Mouse (Mus musculus) left cerebral cortex, postnatal 25 days (tissue): Measurements from ENCODE around the gene Ifitm2. TPM values are rescaled to one million over a fixed set of nuclear protein-coding genes. Genes with fewer than 3 reads are reported as not detected.

Experiments used
- DNase-seq, 2 experiments: peaks; one replicate each; pipeline ENCODE4 v3.0.0; 2022; ENCODE audit warnings: low spot score in 2 of 2, mixed read lengths in 1 of 2
- intact Hi-C: fragments of 180-260 bp; cut with DNase I; formaldehyde crosslinking; loops from one replicate; pipeline ENCODE4 v1.15.1; 2025
- total RNA-seq, 2 experiments: library from RNA; stranded (reverse); gene quantifications; 2 replicates each; pipeline ENCODE4 v1.2.3; 2021

The Ifitm2 gene
- total RNA-seq, 2 experiments from 2014 or later, result 11.7 to 15.7 TPM

DNA sequence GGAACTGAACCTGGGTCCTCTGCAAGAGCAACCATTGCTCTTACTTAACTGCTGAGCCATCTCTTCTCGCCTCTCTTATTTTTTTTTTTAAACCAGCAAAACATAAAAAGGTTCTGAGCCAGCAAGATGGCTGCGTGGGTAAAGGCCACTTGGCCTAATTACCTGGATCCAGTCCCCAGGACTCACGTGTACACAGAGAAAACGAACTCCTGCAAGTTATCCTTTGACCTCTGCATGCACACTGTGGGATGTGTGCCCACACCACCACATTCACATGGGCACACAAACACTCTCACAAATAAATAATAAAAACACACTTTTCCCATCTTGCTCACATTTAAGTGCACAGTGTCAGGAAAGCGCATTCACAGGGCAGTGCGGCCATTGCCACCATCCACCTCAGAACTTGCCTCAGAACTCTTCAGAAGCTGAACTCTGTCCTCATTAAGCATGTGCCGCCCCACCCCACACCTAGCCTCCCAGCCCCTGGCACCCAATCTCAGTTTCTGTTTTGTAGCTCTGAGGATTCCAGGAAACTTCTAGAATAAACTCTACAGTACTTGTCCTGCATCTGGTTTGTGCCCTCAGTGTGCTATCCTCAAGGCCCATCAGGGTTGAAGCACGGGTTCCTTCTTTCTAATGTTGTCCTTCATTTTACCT is 41.6 kb downstream of the Ifitm2 start:
- intact Hi-C loops, result no loop called here
- DNase-seq, result no peak

DNA sequence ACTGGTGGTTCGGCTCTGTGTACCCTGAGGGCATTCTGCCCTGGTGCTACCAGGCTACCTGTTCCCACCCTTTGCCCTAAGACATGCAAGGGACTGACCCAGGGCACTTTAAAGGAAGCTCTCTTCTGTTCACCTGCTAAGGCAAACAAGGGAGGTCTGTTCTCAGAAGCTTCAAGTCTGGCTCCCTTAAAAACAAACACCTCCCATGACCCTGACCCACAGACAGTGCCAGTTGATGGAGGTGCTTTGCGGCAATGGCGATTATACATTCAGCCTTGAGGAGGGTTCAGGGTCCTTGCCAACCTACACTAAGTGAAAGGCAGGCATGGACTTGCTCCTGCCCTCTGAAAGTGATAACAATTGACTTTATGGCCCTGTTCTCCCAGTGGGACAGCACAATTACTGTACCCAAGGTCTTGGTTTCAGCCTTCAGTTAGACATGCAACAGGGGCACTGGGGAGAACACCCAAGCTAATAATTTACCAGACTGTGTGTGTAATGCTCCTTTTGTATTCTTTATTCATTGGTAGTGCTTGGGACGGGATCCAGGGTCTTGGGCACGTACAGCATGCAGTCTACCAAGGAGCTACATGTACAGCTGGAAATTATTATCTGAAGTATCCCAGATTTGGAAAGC is 42.8 kb downstream of the Ifitm2 start:
- intact Hi-C loops, result no loop called here

DNA sequence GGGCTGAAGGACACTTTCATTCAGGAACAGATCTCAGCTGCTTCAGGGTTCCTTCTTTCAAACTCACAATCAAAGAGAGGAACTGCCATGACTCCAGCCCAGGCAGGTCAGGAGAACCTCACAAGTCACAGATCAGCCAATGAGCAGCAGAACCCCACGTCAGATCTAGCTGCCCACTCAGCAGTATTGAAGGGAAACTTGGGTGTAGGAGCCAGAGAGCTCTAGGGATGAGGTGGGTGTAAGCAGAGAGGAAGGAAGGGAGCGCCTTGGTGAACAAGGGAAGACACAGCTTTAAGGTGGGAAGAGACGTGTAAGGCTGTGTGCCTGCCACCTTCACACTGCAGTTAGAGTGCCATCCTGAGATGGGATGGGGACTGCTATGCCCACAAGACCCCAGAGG is 43.5 kb downstream of the Ifitm2 start:
- intact Hi-C loops, result no loop called here
- peak in 1 of 2 experiments; percentile 73 for DNase-seq

More for the DNA sequence above, 42.8 kb downstream of the Ifitm2 start:
- no peak for DNase-seq

DNA sequence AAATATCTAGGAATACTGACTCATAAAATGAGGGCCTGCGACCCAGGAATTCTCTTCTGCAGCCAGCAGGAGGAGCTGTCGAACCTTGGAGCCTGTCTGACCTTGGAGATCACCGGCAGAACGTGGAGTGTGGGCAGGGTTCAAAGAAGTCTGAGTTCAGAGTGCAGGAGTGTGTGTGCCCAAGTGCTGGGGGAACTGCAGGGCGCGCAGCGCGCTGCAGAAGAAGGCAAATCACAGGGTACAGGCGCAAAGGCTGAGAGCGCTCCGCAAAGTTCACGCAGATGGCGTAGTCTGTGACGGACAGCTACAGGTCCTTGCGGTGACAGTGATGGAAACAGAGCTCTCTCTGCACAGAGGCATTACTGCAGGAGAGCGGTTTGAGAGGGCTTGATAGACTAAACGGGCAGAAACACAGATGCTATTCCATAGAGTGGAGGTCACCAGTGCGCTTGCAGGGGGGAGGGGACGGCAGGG is 47.1 kb downstream of the Ifitm2 start:
- intact Hi-C loops, result loop anchor here (1.0 kb wide), 1 partner anchor 140 kb away; no protein-coding TSS in a partner anchor
- DNase-seq, result peak; percentile 62 to 64

DNA sequence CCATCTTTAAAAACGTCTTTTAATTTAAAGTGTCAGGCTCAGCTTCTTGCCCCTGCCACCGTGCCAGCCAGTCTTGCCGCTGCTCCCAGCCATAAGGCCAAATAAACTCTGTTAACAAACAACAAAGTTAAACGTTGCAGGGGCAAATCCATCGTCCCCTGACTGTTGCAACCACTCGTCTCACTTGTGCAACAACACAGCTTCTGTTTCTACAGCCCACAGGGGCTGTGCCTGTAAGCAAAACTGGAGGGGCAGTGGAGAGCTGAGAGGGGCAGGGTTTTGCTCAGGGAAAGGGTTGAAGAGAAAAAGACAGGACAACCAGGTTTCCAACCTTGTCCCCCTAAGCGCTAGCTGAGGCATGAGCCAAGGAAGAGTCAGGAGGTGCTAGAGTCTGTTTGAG is 47.6 kb downstream of the Ifitm2 start:
- intact Hi-C loops, result loop anchor here (1.0 kb wide), 1 partner anchor 140 kb away; no protein-coding TSS in a partner anchor

DNA sequence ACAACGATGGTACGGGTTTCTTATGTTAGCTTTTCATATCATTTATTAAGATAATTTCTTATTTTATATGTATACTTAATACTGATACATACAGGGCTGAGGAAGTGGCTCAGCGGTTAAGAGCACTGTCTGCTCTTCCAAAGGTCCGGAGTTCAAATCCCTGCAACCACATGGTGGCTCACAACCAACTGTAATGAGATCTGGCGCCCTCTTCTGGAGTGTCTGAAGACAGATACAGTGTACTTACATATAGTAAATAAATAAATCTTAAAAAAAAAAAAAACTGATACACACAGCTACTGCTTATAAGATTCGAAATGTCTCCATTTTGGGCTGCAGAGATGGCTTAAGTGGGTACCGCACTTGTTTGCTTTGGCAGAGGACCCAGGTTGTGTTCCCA is 48.1 kb downstream of the Ifitm2 start:
- intact Hi-C loops, result loop anchor here (1.0 kb wide), 1 partner anchor 141 kb away; no protein-coding TSS in a partner anchor
- no peak for DNase-seq

More for the DNA sequence above, 47.6 kb downstream of the Ifitm2 start:
- no peak for DNase-seq

DNA sequence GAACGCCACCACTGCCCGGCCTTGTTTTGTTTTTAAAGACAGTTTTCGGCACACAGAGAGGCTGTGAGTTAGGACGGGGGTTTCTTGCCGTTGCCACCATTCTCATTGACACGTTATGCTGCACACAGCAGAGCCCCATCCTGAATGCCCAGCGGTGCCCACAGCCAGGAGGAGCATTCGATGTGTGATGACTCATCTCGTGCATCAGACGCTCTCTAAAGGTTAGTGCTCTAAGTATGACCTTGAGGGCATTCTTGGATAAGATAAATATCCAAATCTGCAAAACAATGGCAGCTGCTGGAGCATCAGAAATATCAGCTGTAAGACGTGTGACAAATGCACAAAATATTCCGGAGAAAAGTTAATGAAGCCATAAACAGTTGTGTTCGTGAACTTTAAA is 48.7 kb downstream of the Ifitm2 start:
- intact Hi-C loops, result no loop called here
- no peak for DNase-seq

DNA sequence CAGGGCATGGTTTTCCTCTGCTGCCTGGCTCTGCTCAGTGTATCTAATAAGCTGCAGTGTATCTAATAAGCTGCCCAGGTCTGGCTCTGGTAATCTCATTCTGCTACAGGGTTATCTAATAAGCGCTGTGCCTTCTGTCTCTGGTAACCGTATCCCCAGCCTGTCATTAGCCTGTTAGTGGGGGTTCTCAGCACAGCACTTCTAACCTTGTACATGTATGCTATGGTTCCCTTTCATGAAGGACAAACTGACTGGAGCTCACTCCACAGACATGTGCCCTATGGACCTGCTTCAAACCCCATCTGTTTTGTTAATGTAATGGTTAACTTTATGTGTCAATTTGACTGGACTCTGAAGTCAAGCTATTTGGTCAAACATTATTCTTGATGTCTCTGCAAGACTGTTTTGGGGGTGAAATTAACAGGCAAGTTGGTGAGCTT is 50.1 kb downstream of the Ifitm2 start:
- intact Hi-C loops, result no loop called here
- no peak for DNase-seq

Other genes with a start within 250 kb of the Ifitm2 start
- not detected for gene Cyp2e1, start 192.2 kb downstream of the Ifitm2 start, total RNA-seq
- not detected for gene Syce1, start 168.1 kb downstream of the Ifitm2 start, total RNA-seq
- 10 to 100 TPM; 23.6 to 24.7 TPM for gene Zfp941, start 133.8 kb downstream of the Ifitm2 start, total RNA-seq
- gene Urah, start 121.0 kb downstream of the Ifitm2 start, total RNA-seq, result 1 to 10 TPM; 2.7 to 4.1 TPM
- gene Scgb1c1, start 110.4 kb downstream of the Ifitm2 start, total RNA-seq, result not detected
- gene Odf3, start 108.2 kb downstream of the Ifitm2 start, total RNA-seq, result not detected
- gene Gm45785, start 99.7 kb downstream of the Ifitm2 start, total RNA-seq, result 1 to 10 TPM; 1.2 to 1.8 TPM
- 10 to 100 TPM; 66.0 to 70.0 TPM for gene Ric8a, start 99.0 kb downstream of the Ifitm2 start, total RNA-seq
- gene Bet1l, start 98.4 kb downstream of the Ifitm2 start, total RNA-seq, result 10 to 100 TPM; 25.9 to 28.1 TPM
- 100 to 1,000 TPM; 116 TPM for gene Psmd13, start 74.0 kb downstream of the Ifitm2 start, total RNA-seq
- 10 to 100 TPM; 77.1 to 78.2 TPM for gene Sirt3, start 73.7 kb downstream of the Ifitm2 start, total RNA-seq
- gene Cox8b, start 55.5 kb downstream of the Ifitm2 start, total RNA-seq, result 1 to 10 TPM in 1 of 2 experiments, not detected in 1; 1.2 TPM
- gene Nlrp6, start 35.1 kb downstream of the Ifitm2 start, total RNA-seq, result under 1 TPM; 0.41 to 0.73 TPM
- gene Pgghg, start 14.6 kb downstream of the Ifitm2 start, total RNA-seq, result 1 to 10 TPM; 4.7 to 6.3 TPM
- gene Ifitm5, start 5.7 kb downstream of the Ifitm2 start, total RNA-seq, result not detected
- not detected for gene Gm45717, start 50 bp downstream of the Ifitm2 start, total RNA-seq
- gene Ifitm1, start 11.2 kb upstream of the Ifitm2 start, total RNA-seq, result 1 to 10 TPM; 1.7 to 2.9 TPM
- gene Ifitm3, start 54.8 kb upstream of the Ifitm2 start, total RNA-seq, result 10 to 100 TPM in 1 of 2 experiments, 1 to 10 TPM in 1; 9.9 to 13.5 TPM
- gene Ifitm6, start 61.9 kb upstream of the Ifitm2 start, total RNA-seq, result not detected
- gene Gm17387, start 73.1 kb upstream of the Ifitm2 start, total RNA-seq, result not detected
- gene B4galnt4, start 105.1 kb upstream of the Ifitm2 start, total RNA-seq, result 10 to 100 TPM; 79.6 to 84.3 TPM
- gene Pkp3, start 122.2 kb upstream of the Ifitm2 start, total RNA-seq, result under 1 TPM in 1 of 2 experiments, not detected in 1; 0.21 TPM
- 1 to 10 TPM; 2.9 to 3.2 TPM for gene Sigirr, start 144.6 kb upstream of the Ifitm2 start, total RNA-seq
- not detected for gene Ano9, start 161.8 kb upstream of the Ifitm2 start, total RNA-seq
- 10 to 100 TPM; 47.3 to 53.6 TPM for gene Ptdss2, start 166.4 kb upstream of the Ifitm2 start, total RNA-seq
- gene Rnh1, start 216.9 kb upstream of the Ifitm2 start, total RNA-seq, result 10 to 100 TPM; 30.5 to 32.9 TPM
- 100 to 1,000 TPM; 279 to 287 TPM for gene Hras, start 238.0 kb upstream of the Ifitm2 start, total RNA-seq
- 1 to 10 TPM; 3.1 to 4.4 TPM for gene Lrrc56, start 238.2 kb upstream of the Ifitm2 start, total RNA-seq